Comparison of ENCODE assay signal across 16 mouse cellular contexts in the genomic region with DNA sequence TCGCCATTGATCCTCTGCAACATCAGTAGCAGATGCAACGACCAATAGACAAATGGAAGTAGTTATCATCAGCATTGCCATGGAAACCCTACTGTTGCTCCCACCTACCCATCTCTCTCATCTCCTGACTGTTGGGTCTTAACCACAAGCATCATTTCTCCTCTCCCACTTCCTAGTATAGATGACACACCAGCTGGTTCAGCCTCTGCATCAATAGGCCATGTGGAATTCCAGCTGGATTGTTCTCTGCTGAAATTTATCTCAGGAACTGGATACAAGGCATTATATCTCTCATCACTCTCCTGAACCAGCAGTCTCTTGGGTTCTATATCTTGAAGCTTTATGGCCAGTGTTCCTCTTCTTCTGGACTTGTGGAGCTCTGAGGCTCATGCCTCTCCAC.
"Had no signal": no experiment of that assay in that cellular context is flagged by ENCODE, and none has a peak within 500 bp of the region (broad histone marks: within the 10 kb centered on the region; RNA-seq: fewer than 3 reads in every experiment).

No protein-coding gene starts in this region.

- H3K36me3 ChIP-seq: intestine, embryonic 15.5 days; limb, embryonic 10.5 days; liver, embryonic 15.5 days; midbrain, embryonic 15.5 days; neural tube, embryonic 12.5 days had no signal

- H3K9ac ChIP-seq: intestine, embryonic 15.5 days; liver, embryonic 15.5 days; lung, embryonic 14.5 days; midbrain, embryonic 15.5 days; neural tube, embryonic 12.5 days had no signal

- H3K4me2 ChIP-seq: intestine, embryonic 15.5 days; liver, embryonic 11.5 days; liver, embryonic 15.5 days; lung, embryonic 14.5 days; midbrain, embryonic 11.5 days; midbrain, embryonic 15.5 days; neural tube, embryonic 12.5 days had no signal

- H3K27me3 ChIP-seq: intestine, embryonic 15.5 days; liver, embryonic 15.5 days; megakaryocyte, embryonic 14.5 days; midbrain, embryonic 15.5 days; neural tube, embryonic 12.5 days had no signal

- DNase-seq: kidney, adult 18-20 months; kidney, postnatal 10 days; kidney, postnatal 4 days; lung, embryonic 14.5 days; lung, postnatal 10 days; thymus, postnatal 4 days had no signal

- H3K27ac ChIP-seq: intestine, embryonic 15.5 days; left cerebral cortex, adult 2 months; limb, embryonic 10.5 days; liver, embryonic 15.5 days; macrophage; neural tube, embryonic 12.5 days had no signal

- H3K9me3 ChIP-seq: intestine, embryonic 15.5 days; limb, embryonic 10.5 days; liver, embryonic 15.5 days; midbrain, embryonic 15.5 days; neural tube, embryonic 12.5 days had no signal

- H3K4me1 ChIP-seq: intestine, embryonic 15.5 days; limb, embryonic 10.5 days; liver, embryonic 15.5 days; megakaryocyte, embryonic 14.5 days; neural tube, embryonic 12.5 days had no signal

- ATAC-seq: intestine, embryonic 15.5 days had no signal

- H3K4me3 ChIP-seq: intestine, embryonic 15.5 days; left cerebral cortex, adult 2 months; limb, embryonic 10.5 days; liver, embryonic 15.5 days; megakaryocyte, embryonic 14.5 days; midbrain, embryonic 15.5 days; neural tube, embryonic 12.5 days had no signal
